Mouse (Mus musculus) midbrain, embryonic 11.5 days (tissue): ENCODE measurements at regions not wholly inside any gene's neighbourhood (a gene's known extent, or its start where the extent isn't known, plus 50 kb on each side); places are given as distances from the start of the nearest gene placed in this dataset.

Source experiments
- ATAC-seq: fragments of 200-750 bp; cut with Nextera tagmentation; 2 replicates; pipeline ENCODE4 v1.8.0; 2017; ENCODE audit warnings: moderate TSS enrichment, moderate library complexity; ENCODE audit not compliant: low FRiP score
- DNase-seq: peaks from one replicate; pipeline ENCODE4 v3.0.0; 2015; ENCODE audit warnings: low spot score; ENCODE audit errors: missing footprints
- H3K27ac ChIP-seq: fragments of 300-500 bp; sonication (generic); 2 replicates; pipeline ENCODE4 v1.5.1; 2014; ENCODE audit warnings: low read depth, low read length
- H3K27me3 ChIP-seq: fragments of 300-500 bp; sonication (generic); 2 replicates; pipeline ENCODE4 v1.6.1; 2014; ENCODE audit warnings: mild to moderate bottlenecking, low read length, moderate library complexity, mixed read lengths; ENCODE audit not compliant: control insufficient read depth, insufficient read depth
- H3K36me3 ChIP-seq: fragments of 300-500 bp; sonication (generic); 2 replicates; pipeline ENCODE4 v1.6.1; 2014; ENCODE audit warnings: mild to moderate bottlenecking, low read length, moderate library complexity, mixed read lengths; ENCODE audit not compliant: control insufficient read depth, insufficient read depth
- H3K4me1 ChIP-seq: fragments of 300-500 bp; sonication (generic); 2 replicates; pipeline ENCODE4 v1.6.1; 2014; ENCODE audit warnings: low read length; ENCODE audit not compliant: control insufficient read depth, insufficient read depth
- H3K4me2 ChIP-seq: fragments of 300-500 bp; sonication (generic); 2 replicates; pipeline ENCODE4 v1.6.1; 2014; ENCODE audit warnings: mild to moderate bottlenecking, moderate library complexity
- H3K4me3 ChIP-seq: fragments of 300-500 bp; sonication (generic); 2 replicates; pipeline ENCODE4 v1.5.1; 2014; ENCODE audit warnings: low read depth, low read length
- H3K9ac ChIP-seq: fragments of 300-500 bp; sonication (generic); 2 replicates; pipeline ENCODE4 v1.6.1; 2014; ENCODE audit warnings: low read length
- H3K9me3 ChIP-seq: fragments of 300-500 bp; sonication (generic); 2 replicates; pipeline ENCODE4 v1.6.1; 2016; ENCODE audit warnings: low read length; ENCODE audit not compliant: control insufficient read depth
- WGBS: fragments of 180-500 bp; shearing (Covaris S2); extraction: QIAGEN DNeasy Blood & Tissue Kit; methylation state at CpG from one replicate; pipeline ENCODE4 v1.1.7; 2014; 5-methylcytosine and 5-hydroxymethylcytosine counted together

DNA sequence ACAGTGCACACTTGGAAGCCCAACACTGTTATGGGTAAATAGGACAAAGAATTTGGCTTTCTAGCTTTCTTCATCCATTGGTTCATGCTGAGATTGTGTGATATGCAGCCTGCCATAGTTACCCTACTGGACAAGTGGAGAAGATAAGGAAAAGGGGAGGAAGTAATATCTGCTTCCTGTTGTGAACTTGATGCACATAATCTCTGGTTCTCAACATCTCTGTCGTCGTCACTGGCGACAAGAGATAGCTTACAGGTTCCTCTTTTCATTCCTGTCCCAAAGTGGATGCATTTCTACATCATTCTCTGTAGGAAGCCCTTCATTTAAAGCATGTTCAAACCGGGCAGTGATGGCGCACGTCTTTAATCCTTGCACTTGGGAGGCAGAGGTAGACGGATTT, 491.4 kb upstream of the Gm765 start:
- no peaks in the 10 kb centered on the region for H3K4me1 ChIP-seq
- H3K36me3 ChIP-seq, result no peaks in the 10 kb centered on the region
- H3K27me3 ChIP-seq, result no peaks in the 10 kb centered on the region
- DNase-seq (no peak), ATAC-seq (no peak)
- WGBS, result 87% methylated on average over 7 of the region's 7 CpGs
- H3K4me2 ChIP-seq, result no peak overlapping the region
- H3K9me3 ChIP-seq, result no peaks in the 10 kb centered on the region
- H3K9ac ChIP-seq, result no peak overlapping the region
- H3K27ac ChIP-seq, result no peak overlapping the region
- H3K4me3 ChIP-seq, result no peak overlapping the region

DNA sequence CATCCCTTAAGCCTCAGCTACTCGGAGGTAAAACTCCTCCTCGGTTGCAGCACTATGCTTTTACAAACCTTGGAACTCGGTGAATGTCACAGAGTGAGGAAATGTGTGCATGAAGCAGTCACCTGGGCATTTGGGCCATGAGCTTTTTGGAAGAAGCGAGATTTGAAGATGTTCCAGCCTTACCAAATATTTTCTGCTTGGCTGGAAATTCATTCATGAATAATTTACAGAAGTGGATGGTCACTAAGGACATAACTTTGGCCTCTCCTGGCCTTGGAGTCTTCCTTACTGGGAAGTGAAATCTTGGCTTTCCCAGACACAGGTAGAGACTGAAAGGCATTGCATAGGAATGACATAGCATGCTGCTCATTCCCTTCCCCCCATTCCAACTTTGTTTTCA, 487.6 kb upstream of the Gm765 start:
- no peak for ATAC-seq
- no peak for DNase-seq
- H3K27me3 ChIP-seq, result no peaks in the 10 kb centered on the region
- H3K4me1 ChIP-seq, result no peaks in the 10 kb centered on the region
- no peaks in the 10 kb centered on the region for H3K9me3 ChIP-seq
- H3K4me2 ChIP-seq, result no peak overlapping the region
- no peak overlapping the region for H3K9ac ChIP-seq
- no peaks in the 10 kb centered on the region for H3K36me3 ChIP-seq
- no peak overlapping the region for H3K4me3 ChIP-seq
- H3K27ac ChIP-seq, result no peak overlapping the region
- 81% methylated on average over 4 of the region's 4 CpGs for WGBS

DNA sequence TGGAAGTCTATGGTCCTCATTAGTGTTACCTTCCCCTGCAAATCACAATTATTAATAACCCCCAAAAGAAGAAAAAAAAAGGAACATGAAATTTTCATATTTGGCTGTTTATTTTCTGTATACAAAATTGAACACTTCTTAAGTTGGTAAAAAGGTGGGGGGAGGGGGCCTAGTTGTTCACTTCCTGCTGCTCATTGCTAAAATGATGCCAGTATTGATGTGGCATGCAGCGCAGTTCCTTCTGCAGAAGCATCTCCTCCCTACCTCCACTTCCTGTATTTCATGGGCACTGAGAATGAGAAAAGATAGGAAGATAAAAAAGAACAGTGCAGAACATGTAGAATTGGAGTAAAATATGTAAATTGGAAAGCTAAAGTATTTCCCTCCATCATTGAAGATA, 465.5 kb upstream of the Gm765 start:
- Histone ChIP-seq H3K27ac (no peak overlapping the region), H3K27me3 (no peaks in the 10 kb centered on the region), H3K4me2 (no peak overlapping the region), H3K36me3 (no peaks in the 10 kb centered on the region), H3K9ac (no peak overlapping the region), H3K9me3 (no peaks in the 10 kb centered on the region), H3K4me1 (no peaks in the 10 kb centered on the region), H3K4me3 (no peak overlapping the region)
- DNase-seq, result no peak
- WGBS, result 97% methylated on average over 1 of the region's 1 CpGs
- no peak for ATAC-seq

DNA sequence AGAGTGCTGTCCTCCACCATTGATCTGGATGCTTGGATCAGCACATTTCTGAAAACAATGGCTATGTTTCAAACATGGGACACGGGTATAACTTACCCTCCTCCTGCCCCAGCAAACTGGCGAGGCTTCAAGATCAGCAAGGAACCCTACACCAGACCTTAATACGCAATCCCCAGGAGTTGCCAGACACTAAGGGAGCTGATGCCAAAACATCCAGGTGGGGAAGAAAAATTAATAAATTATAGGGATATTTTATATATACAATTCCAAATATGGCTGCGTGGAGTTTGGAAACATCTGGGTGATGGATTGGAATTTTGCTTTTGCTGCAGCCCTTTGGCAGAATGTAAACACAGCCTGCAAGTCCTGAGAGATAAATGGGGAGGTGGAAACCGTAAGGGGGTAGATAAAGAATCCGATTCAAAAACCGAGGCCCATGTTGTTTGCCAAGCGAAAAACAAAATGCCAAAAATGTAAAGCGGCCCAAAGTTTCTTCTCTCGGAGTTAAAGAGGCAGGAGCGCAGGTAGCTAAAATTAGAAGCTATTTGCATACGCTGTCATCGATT, 460.9 kb upstream of the Gm765 start:
- WGBS, result 90% methylated on average over 13 of the region's 13 CpGs
- H3K9ac ChIP-seq, result no peak overlapping the region
- H3K4me2 ChIP-seq, result no peak overlapping the region
- no peaks in the 10 kb centered on the region for H3K36me3 ChIP-seq
- no peaks in the 10 kb centered on the region for H3K4me1 ChIP-seq
- H3K4me3 ChIP-seq, result no peak overlapping the region
- no peak overlapping the region for H3K27ac ChIP-seq
- DNase-seq (no peak), ATAC-seq (no peak)
- H3K9me3 ChIP-seq, result no peaks in the 10 kb centered on the region
- H3K27me3 ChIP-seq, result no peaks in the 10 kb centered on the region

DNA sequence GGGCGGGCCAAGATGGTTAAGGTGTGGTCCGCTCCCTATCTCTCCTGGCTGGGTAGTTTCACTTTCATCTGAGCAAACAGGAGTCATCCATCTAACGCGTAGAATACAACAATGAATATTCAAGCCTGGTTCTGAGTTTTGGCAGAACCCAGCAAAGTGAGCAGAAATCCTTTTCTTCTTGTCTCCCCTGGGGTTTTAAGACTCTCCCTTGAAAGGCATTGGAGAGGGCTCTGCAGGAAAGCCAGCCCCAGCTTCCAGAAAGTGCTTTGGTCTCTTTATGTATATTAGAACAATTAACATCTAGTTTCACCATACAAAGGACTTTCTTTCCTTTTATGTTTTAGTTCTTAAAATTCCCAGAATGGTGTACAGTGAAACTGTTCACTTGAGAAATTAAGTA, 458.5 kb upstream of the Gm765 start:
- WGBS, result 81% methylated on average over 4 of the region's 4 CpGs
- no peak overlapping the region for H3K4me2 ChIP-seq
- no peak overlapping the region for H3K27ac ChIP-seq
- H3K27me3 ChIP-seq, result no peaks in the 10 kb centered on the region
- DNase-seq, result no peak
- H3K9ac ChIP-seq, result no peak overlapping the region
- no peaks in the 10 kb centered on the region for H3K4me1 ChIP-seq
- no peaks in the 10 kb centered on the region for H3K36me3 ChIP-seq
- H3K9me3 ChIP-seq, result no peaks in the 10 kb centered on the region
- H3K4me3 ChIP-seq, result no peak overlapping the region
- no peak for ATAC-seq

DNA sequence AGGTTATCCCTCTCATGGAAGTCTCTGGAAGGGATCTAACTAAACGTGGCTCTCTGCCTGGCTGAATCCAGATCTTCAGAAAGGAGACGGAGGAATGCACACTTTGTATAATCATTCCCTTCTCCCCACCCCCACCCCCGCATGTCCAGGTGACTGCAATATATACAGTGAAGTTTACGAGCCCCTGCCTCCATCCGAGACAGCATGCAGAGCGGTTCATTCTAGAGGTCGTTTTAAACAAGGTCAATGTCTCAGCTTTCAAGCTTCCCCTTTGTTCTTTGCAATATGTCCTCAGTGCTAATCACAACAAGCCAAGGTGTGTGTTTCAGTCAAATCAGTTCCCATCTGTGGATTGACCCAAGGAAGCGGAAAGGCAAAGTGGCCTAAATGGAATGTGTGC, 457.5 kb upstream of the Gm765 start:
- Histone ChIP-seq H3K27ac (no peak overlapping the region), H3K4me1 (no peaks in the 10 kb centered on the region), H3K9me3 (no peaks in the 10 kb centered on the region), H3K27me3 (no peaks in the 10 kb centered on the region), H3K36me3 (no peaks in the 10 kb centered on the region), H3K4me3 (no peak overlapping the region), H3K4me2 (no peak overlapping the region), H3K9ac (no peak overlapping the region)
- WGBS, result 84% methylated on average over 8 of the region's 8 CpGs
- ATAC-seq (no peak), DNase-seq (no peak)

DNA sequence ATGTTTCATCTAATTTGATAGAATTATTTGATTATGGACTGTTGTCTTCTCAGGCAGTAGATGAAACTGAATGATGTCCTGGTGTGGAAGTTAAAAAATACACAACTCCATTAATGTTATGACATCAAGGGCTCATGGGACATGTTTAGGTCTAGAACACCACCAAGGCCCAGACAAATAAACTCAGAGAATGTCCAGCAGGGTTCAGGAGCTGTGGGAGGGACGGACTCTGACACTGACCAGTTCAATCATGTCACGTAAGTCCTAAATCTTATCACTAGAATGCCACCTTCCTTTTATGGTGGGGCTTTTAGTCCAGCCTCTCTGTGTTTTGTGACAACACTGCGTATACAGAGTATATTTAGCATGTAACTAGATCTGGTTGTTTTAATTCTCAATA, 455.2 kb upstream of the Gm765 start:
- H3K9me3 ChIP-seq, result no peaks in the 10 kb centered on the region
- H3K4me3 ChIP-seq, result no peak overlapping the region
- H3K27me3 ChIP-seq, result no peaks in the 10 kb centered on the region
- 86% methylated on average over 3 of the region's 3 CpGs for WGBS
- no peak for ATAC-seq
- H3K36me3 ChIP-seq, result no peaks in the 10 kb centered on the region
- H3K4me1 ChIP-seq, result no peaks in the 10 kb centered on the region
- H3K9ac ChIP-seq, result no peak overlapping the region
- H3K27ac ChIP-seq, result no peak overlapping the region
- no peak overlapping the region for H3K4me2 ChIP-seq
- DNase-seq, result no peak

DNA sequence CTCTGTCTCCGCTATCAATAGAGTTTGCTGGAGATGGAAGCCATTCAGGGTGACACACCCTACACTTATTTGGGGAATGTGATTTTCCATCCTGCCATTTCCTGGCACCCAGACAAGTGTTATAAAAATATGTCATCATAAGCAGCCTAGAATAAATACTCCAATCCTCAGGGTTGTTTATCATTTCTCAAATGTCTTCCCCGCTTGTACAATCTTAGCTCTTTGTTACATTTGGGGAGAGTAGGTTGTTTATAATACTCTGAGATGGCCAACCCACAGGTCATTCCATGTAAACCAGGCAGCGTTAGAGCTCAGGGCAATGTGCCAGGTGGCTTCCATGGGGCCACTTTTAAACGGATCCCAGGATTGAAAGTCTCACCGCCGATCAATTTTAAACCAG, 454.8 kb upstream of the Gm765 start:
- H3K36me3 ChIP-seq, result no peaks in the 10 kb centered on the region
- H3K27ac ChIP-seq, result no peak overlapping the region
- WGBS, result 84% methylated on average over 6 of the region's 6 CpGs
- no peak overlapping the region for H3K4me3 ChIP-seq
- no peaks in the 10 kb centered on the region for H3K27me3 ChIP-seq
- H3K4me2 ChIP-seq, result no peak overlapping the region
- H3K9me3 ChIP-seq, result no peaks in the 10 kb centered on the region
- ATAC-seq (no peak), DNase-seq (no peak)
- H3K9ac ChIP-seq, result no peak overlapping the region
- H3K4me1 ChIP-seq, result no peaks in the 10 kb centered on the region

DNA sequence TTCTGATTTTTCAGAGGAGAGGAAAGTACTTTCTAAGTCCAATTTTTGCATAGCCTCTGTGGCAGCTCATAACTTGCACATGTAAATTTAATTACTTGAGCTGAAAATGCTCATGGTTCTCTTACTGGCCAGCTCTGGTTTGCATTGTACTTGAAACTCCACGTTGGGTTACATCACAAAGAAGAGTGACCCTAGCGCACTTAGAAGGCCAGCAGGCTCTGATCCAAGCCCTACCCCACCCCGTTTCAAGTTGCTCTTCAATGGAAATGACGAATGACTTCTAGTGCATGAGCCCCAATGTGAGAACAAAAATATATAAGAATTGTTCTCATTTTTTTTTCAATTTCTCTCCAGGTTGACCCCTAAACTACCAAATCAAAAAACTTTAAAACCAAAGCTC, 454.1 kb upstream of the Gm765 start:
- no peaks in the 10 kb centered on the region for H3K36me3 ChIP-seq
- H3K27ac ChIP-seq, result no peak overlapping the region
- DNase-seq, result no peak
- 82% methylated on average over 4 of the region's 4 CpGs for WGBS
- no peak for ATAC-seq
- no peaks in the 10 kb centered on the region for H3K4me1 ChIP-seq
- no peak overlapping the region for H3K4me3 ChIP-seq
- H3K9ac ChIP-seq, result no peak overlapping the region
- no peak overlapping the region for H3K4me2 ChIP-seq
- H3K9me3 ChIP-seq, result no peaks in the 10 kb centered on the region
- no peaks in the 10 kb centered on the region for H3K27me3 ChIP-seq

DNA sequence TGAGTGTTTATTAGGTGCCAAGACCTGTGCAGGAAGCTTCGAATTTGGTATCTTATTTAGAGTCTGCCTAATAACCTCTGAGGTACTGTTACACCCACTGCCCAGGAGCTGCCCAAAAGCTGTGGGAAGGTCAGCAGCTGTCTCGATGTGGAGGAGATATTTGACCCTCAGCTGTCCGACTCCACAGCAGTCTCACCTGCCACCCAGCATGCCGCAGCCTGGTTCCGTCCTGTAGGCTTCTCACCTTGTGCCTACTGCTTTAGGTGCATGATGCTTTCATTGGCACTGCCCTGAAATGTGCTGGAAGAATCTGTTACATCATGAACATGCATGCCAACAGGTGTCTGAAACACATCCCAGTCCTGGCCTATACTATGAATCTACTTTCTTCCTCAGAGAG, 444.9 kb upstream of the Gm765 start:
- H3K9me3 ChIP-seq, result no peaks in the 10 kb centered on the region
- no peak for DNase-seq
- H3K27ac ChIP-seq, result no peak overlapping the region
- H3K4me3 ChIP-seq, result no peak overlapping the region
- WGBS, result 80% methylated on average over 5 of the region's 5 CpGs
- no peak for ATAC-seq
- H3K4me1 ChIP-seq, result no peaks in the 10 kb centered on the region
- no peak overlapping the region for H3K9ac ChIP-seq
- no peaks in the 10 kb centered on the region for H3K27me3 ChIP-seq
- no peak overlapping the region for H3K4me2 ChIP-seq
- no peaks in the 10 kb centered on the region for H3K36me3 ChIP-seq
